Mouse (Mus musculus) CH12.LX (cell line): Measurements from ENCODE around the gene Mgat3. TPM values are rescaled to one million over a fixed set of nuclear protein-coding genes. Genes with fewer than 3 reads are reported as not detected.

ENCODE experiments used
- DNase-seq: peaks from one replicate; pipeline ENCODE4 v3.0.0-alpha.2; 2013; ENCODE audit errors: extremely low read depth
- H3K27ac ChIP-seq: 2 replicates; pipeline ENCODE4 v1.5.1; 2012; ENCODE audit warnings: low read depth, mild to moderate bottlenecking, control low read depth, moderate library complexity; ENCODE audit not compliant: insufficient read depth
- H3K27me3 ChIP-seq: replicated peaks from 2 replicates; pipeline ENCODE3; 2012; ENCODE audit warnings: inconsistent platforms
- H3K36me3 ChIP-seq, 2 experiments: replicated peaks in 1 of 2; 2 replicates each; pipeline versions ENCODE3 to v1.6.1; 2012; ENCODE audit warnings: inconsistent platforms in 1 of 2, low read length in 1 of 2, mild to moderate bottlenecking in 1 of 2, mixed read lengths in 1 of 2, moderate library complexity in 1 of 2; ENCODE audit not compliant: control insufficient read depth in 1 of 2, insufficient read depth in 1 of 2
- H3K4me1 ChIP-seq, 2 experiments: 2 replicates each; pipeline ENCODE4 v1.6.1; 2012; ENCODE audit warnings: inconsistent platforms in 1 of 2, moderate library complexity in 1 of 2; ENCODE audit not compliant: insufficient read depth in 2 of 2, control insufficient read depth in 1 of 2
- H3K4me2 ChIP-seq: 2 replicates; pipeline ENCODE4 v1.6.1; 2012; ENCODE audit warnings: low read depth, mild to moderate bottlenecking, control low read depth; ENCODE audit not compliant: poor library complexity, insufficient read depth, severe bottlenecking
- H3K4me3 ChIP-seq, 3 experiments: fragments of 150-350 bp in 1 of 3; sonication (generic) in 1 of 3; replicated peaks in 1 of 3; 2 replicates each; pipeline versions ENCODE3 to v1.5.1; 2011 to 2012; ENCODE audit warnings: low read depth in 2 of 3, low read length in 2 of 3, mild to moderate bottlenecking in 2 of 3, moderate library complexity in 2 of 3, control low read depth in 1 of 3, improper control_type of control experiment in 1 of 3, inconsistent platforms in 1 of 3, mixed read lengths in 1 of 3; ENCODE audit not compliant: poor library complexity in 1 of 3
- H3K79me2 ChIP-seq: replicated peaks from 2 replicates; pipeline ENCODE4 v1.6.1; 2012; ENCODE audit warnings: mild to moderate bottlenecking, moderate library complexity; ENCODE audit not compliant: control insufficient read depth, poor library complexity, insufficient read depth, severe bottlenecking; ENCODE audit errors: extremely low read depth
- H3K9ac ChIP-seq: 2 replicates; pipeline ENCODE4 v1.6.1; 2012; ENCODE audit warnings: low read depth, mild to moderate bottlenecking, control low read depth, moderate library complexity; ENCODE audit not compliant: insufficient read depth
- H3K9me3 ChIP-seq: replicated peaks from 2 replicates; pipeline ENCODE3; 2012; ENCODE audit warnings: low read length, inconsistent platforms, mixed read lengths
- BHLHE40 ChIP-seq: IDR thresholded peaks from 2 replicates; pipeline ENCODE4 v1.6.1; 2011; ENCODE audit warnings: mild to moderate bottlenecking, low read depth, low read length, improper control_type of control experiment
- CHD1 ChIP-seq: IDR thresholded peaks from 2 replicates; pipeline ENCODE4 v1.6.1; 2012; ENCODE audit warnings: low read depth, low read length, improper control_type of control experiment, inconsistent platforms
- CHD2 ChIP-seq: IDR thresholded peaks from 2 replicates; pipeline ENCODE4 v1.6.1; 2011; ENCODE audit warnings: low read length, improper control_type of control experiment
- CTCF ChIP-seq, 2 experiments: IDR thresholded peaks in 1 of 2; conservative IDR thresholded peaks in 1 of 2; 2 replicates each; pipeline ENCODE4 v1.5.1; 2011 to 2012; ENCODE audit warnings: low read depth in 2 of 2, low read length in 2 of 2, improper control_type of control experiment in 1 of 2, inconsistent platforms in 1 of 2, mild to moderate bottlenecking in 1 of 2, moderate library complexity in 1 of 2
- E2F4 ChIP-seq: IDR thresholded peaks from 2 replicates; pipeline ENCODE4 v1.6.1; 2011; ENCODE audit warnings: low read depth, low read length, improper control_type of control experiment; ENCODE audit not compliant: insufficient replicate concordance
- EP300 ChIP-seq: IDR thresholded peaks from 2 replicates; pipeline ENCODE4 v1.6.1; 2011; ENCODE audit warnings: low read length, improper control_type of control experiment
- JUN ChIP-seq: IDR thresholded peaks from 2 replicates; pipeline ENCODE4 v1.6.1; 2011; ENCODE audit warnings: low read depth, mild to moderate bottlenecking, low read length, improper control_type of control experiment, moderate library complexity; ENCODE audit not compliant: insufficient read depth
- JUND ChIP-seq: conservative IDR thresholded peaks from 2 replicates; pipeline ENCODE4 v1.6.1; 2011; ENCODE audit warnings: low read depth, low read length, improper control_type of control experiment
- MAFK ChIP-seq: IDR thresholded peaks from 2 replicates; pipeline ENCODE4 v1.6.1; 2011; ENCODE audit warnings: low read length, improper control_type of control experiment; ENCODE audit not compliant: insufficient replicate concordance
- MAX ChIP-seq: IDR thresholded peaks from 2 replicates; pipeline ENCODE4 v1.6.1; 2011; ENCODE audit warnings: low read length, improper control_type of control experiment
- MXI1 ChIP-seq: IDR thresholded peaks from 2 replicates; pipeline ENCODE4 v1.6.1; 2011; ENCODE audit warnings: mild to moderate bottlenecking, low read depth, low read length, improper control_type of control experiment
- NELFE ChIP-seq: IDR thresholded peaks from 2 replicates; pipeline ENCODE4 v1.6.1; 2011; ENCODE audit warnings: low read depth, low read length, improper control_type of control experiment
- NRF1 ChIP-seq: IDR thresholded peaks from 2 replicates; pipeline ENCODE4 v1.6.1; 2014; ENCODE audit warnings: low read depth, mild to moderate bottlenecking, inconsistent platforms, low read length, improper control_type of control experiment, moderate library complexity
- PAX5 ChIP-seq: IDR thresholded peaks from 2 replicates; pipeline ENCODE4 v1.6.1; 2012; ENCODE audit warnings: low read length, inconsistent platforms, mixed read lengths
- POLR2A ChIP-seq: IDR thresholded peaks from 2 replicates; pipeline ENCODE4 v1.6.1; 2011; ENCODE audit warnings: low read depth, mild to moderate bottlenecking, improper control_type of control experiment, low read length
- POLR2AphosphoS2 ChIP-seq: IDR thresholded peaks from 2 replicates; pipeline ENCODE4 v1.6.1; 2011; ENCODE audit warnings: low read depth, low read length, improper control_type of control experiment
- RAD21 ChIP-seq: IDR thresholded peaks from 2 replicates; pipeline ENCODE4 v1.6.1; 2011; ENCODE audit warnings: low read depth, mild to moderate bottlenecking, low read length, improper control_type of control experiment, moderate library complexity
- SIN3A ChIP-seq: IDR thresholded peaks from 2 replicates; pipeline ENCODE4 v1.6.1; 2012; ENCODE audit warnings: low read length, improper control_type of control experiment, inconsistent platforms
- SMC3 ChIP-seq: IDR thresholded peaks from 2 replicates; pipeline ENCODE4 v1.6.1; 2011; ENCODE audit warnings: low read depth, low read length, improper control_type of control experiment
- TCF12 ChIP-seq: IDR thresholded peaks from 2 replicates; pipeline ENCODE4 v1.6.1; 2014; ENCODE audit warnings: low read depth, mild to moderate bottlenecking, inconsistent platforms, low read length, improper control_type of control experiment
- USF2 ChIP-seq: conservative IDR thresholded peaks from 2 replicates; pipeline ENCODE4 v1.6.1; 2011; ENCODE audit warnings: low read depth, low read length, improper control_type of control experiment
- ZKSCAN1 ChIP-seq: IDR thresholded peaks from 2 replicates; pipeline ENCODE4 v1.6.1; 2012; ENCODE audit warnings: low read depth, inconsistent platforms, low read length, improper control_type of control experiment, borderline replicate concordance
- ZMIZ1 ChIP-seq: IDR thresholded peaks from 2 replicates; pipeline ENCODE4 v1.6.1; 2012; ENCODE audit warnings: low read depth, mild to moderate bottlenecking, inconsistent platforms, low read length, improper control_type of control experiment
- dilution Hi-C: fragments of 300-500 bp; cut with MboI; formaldehyde crosslinking; loops from 2 replicates; pipeline ENCODE4 v1.14.3; 2020; ENCODE audit warnings: low sequenced_read_pairs; ENCODE audit not compliant: extremely low pct_unique_long_range_greater_than_20kb, extremely low pct_ligation_motif_present
- in situ Hi-C: fragments of 300-500 bp; cut with MboI; formaldehyde crosslinking; loops from 3 replicates; pipeline ENCODE4 v1.14.3; 2019; ENCODE audit warnings: low sequenced_read_pairs, low pct_ligation_motif_present, low pct_unique_long_range_greater_than_20kb, mixed read lengths
- polyA plus RNA-seq: library from polyadenylated mRNA; unstranded; fragments of >175 nt; gene quantifications from 2 replicates; pipeline ENCODE4 v1.2.1, GENCODE M21; 2012; ENCODE audit warnings: low read depth; ENCODE audit not compliant: insufficient read length
- total RNA-seq, 2 experiments: library from RNA; depleted of rRNA; stranded (reverse); fragments of 300-350 nt in 1 of 2; fragments of >200 nt in 1 of 2; gene quantifications; 2 replicates each; pipeline ENCODE4 v1.2.3; 2012 to 2014

The Mgat3 gene
- total RNA-seq (2012; rRNA removed) (0.13 and 0.21 TPM in 2 replicates), total RNA-seq (2014; rRNA removed) (0.15 and 0.36 TPM in 2 replicates), polyA plus RNA-seq (0.05 and 0.09 TPM in 2 replicates)

DNA sequence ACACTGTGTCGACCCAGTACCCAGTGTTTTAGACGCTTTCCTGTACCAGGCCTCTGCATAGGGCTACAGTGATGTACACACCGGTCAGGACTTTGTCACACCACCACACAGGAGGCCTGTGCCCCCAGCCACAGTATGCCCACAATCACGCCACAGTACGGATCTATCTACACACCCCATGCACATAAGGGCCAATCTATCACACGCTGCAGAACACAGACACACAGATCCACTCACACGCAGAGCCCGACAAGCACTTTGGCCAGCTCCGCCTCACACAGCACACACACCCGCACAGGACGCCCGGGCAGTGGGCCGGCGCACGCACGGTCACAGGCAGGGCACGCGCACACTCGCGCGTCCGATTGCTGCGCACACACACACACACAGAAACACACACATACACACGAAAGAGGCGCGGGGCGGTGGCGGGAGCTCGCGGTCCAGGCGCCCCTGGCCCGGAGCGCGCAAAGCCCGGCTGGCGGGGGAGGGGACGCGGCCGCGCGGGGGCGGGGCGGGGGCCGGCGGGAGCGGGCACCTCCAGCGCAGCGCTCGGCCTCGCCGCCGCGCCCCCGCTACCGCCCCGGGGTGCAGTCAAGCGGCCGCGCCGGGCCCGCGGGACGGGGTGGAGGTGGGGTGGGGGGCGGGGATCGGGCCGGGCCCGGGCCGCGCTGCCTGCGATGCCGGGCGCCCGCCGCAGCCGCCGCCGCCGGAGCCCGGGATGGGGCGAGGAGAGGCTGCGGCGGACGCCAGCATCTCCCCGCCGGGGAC is at the start of gene Mgat3:
TSS of gene Mgat3 (plus strand) at position 721 of the 771 bp plus-strand sequence.
- Histone ChIP-seq H3K79me2 (no peaks in the 10 kb centered on the region), H3K27me3 (peaks cover 79% of the 10 kb centered on the region), H3K36me3 (no peaks in the 10 kb centered on the region), H3K27ac (no peak within 1 kb of the TSS), H3K9me3 (peaks cover 2% of the 10 kb centered on the region), H3K4me2 (peak within 1 kb of the TSS; percentile 31), H3K4me3 (no peak within 1 kb of the TSS), H3K9ac (no peak within 1 kb of the TSS), H3K4me1 (peaks cover 4 to 9% of the 10 kb centered on the region in 2 experiments; a peak in 3 of 4 replicates)
- in situ Hi-C loops (no loop called here), dilution Hi-C loops (no loop called here)
- no peak for DNase-seq
- TF ChIP-seq POLR2A (no peak), E2F4 (no peak), NELFE (no peak), CTCF (conservative IDR thresholded peaks at IDR 0.05 in 1 of 2, IDR thresholded peaks at IDR 0.05 in 1 of 2; ENCODE audit: low read depth in 2 of 2, low read length in 2 of 2) (no peak), JUND (no peak), JUN (no peak), PAX5 (no peak), NRF1 (no peak), SIN3A (no peak), POLR2AphosphoS2 (no peak), BHLHE40 (no peak), SMC3 (no peak), CHD1 (no peak), ZMIZ1 (no peak), MAFK (no peak), ZKSCAN1 (no peak)

DNA sequence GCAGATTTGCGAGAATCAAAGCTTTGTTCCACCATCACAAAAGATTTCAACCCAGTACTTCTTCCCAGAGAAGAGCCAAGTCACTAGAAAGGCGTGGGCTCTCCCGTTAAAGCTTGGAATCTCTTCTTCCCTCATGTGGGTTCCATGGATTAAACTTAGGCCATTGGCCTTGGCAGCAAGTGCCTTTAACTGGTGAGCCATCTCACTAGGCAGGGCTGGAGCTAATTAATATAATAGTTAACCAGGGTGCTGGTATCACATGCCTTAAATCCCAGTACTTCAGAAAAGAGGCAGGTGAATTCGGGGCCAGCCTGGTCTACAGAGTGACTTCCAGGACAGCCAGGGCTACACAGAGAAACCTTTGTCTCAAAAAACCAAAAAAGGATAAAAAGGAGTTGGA is 48.9 kb upstream of the Mgat3 start:
- Histone ChIP-seq H3K4me2 (no peak overlapping the region), H3K9me3 (no peaks in the 10 kb centered on the region), H3K4me1 (peaks cover 3% of the 10 kb centered on the region in 2 experiments; a peak in 1 of 4 replicates), H3K79me2 (no peaks in the 10 kb centered on the region), H3K27me3 (no peaks in the 10 kb centered on the region), H3K9ac (no peak overlapping the region), H3K27ac (no peak overlapping the region), H3K36me3 (no peaks in the 10 kb centered on the region), H3K4me3 (no peak overlapping the region)
- DNase-seq, result no peak
- in situ Hi-C loops (no loop called here), dilution Hi-C loops (no loop called here)
- TF ChIP-seq CHD2, result no peak
- no peak for TF ChIP-seq E2F4
- no peak for TF ChIP-seq RAD21
- no peak for TF ChIP-seq JUND
- no peak for TF ChIP-seq MAX
- no peak for TF ChIP-seq USF2
- TF ChIP-seq EP300, result no peak
- TF ChIP-seq MXI1, result no peak
- no peak for TF ChIP-seq TCF12
